Mouse (Mus musculus) gastrocnemius, postnatal 4 days (tissue): ENCODE data around the gene Irf2bp2. TPM values are rescaled to one million over a fixed set of nuclear protein-coding genes. Genes with fewer than 3 reads are reported as not detected.

Experiments
- DNase-seq, 2 experiments: peaks; one replicate each; pipeline ENCODE4 v3.0.0; 2021 to 2022; ENCODE audit warnings: low spot score in 2 of 2, mixed read lengths in 2 of 2
- total RNA-seq, 2 experiments: library from RNA; stranded (reverse); gene quantifications; 2 replicates each; pipeline ENCODE4 v1.2.3; 2021

Irf2bp2 gene
- total RNA-seq, 2 experiments from 2014 or later = 71.8 to 76.1 TPM

- no peak for DNase-seq
Observed at GRCm38 (mm10) chr8:126587836-126588503, 5.8 kb downstream of the Irf2bp2 start.

DNA sequence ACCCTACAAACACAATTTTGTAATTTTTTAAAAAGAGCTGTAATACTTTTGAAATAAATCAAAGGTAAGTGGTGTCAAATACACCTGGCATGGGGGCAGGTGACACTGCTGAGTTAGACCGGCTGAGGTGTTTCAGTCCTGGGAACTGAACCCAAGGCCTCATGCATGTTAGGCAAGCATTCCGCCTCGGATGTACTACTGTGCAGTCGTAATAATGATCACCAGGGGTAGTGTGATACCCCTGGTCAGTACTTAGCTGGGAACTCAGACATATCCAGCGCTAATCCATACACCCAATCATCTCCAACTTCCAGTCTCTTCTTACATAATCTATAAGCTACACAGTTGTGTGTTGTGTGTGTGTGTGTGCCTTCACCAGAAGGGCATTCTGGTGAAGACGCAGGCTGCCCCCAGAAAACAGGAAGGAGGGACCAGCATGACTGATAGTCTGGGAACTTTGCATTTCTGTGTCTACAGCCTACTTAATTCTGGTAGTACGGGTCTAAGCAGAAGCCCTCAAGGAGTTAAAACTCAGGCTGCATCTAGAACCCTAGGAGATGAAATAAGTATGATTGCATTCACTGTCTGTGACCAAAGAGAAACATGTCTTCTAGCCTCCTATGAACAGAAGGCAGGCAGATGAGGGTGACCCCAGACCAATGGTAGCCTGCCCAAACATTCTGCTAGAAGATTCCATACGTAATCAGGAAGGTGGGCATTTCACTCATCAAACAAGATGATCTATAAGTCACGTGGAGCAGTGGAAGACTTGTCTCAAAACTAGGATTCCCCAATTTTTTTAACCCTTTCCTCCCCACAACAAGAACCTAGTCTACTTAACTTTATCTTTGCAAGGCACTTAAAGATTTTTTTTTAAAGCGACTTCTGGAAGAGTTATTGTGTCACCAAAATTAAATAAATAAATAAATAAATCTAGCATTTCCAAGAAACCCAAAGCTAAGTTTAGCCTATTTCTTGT, 6.9 kb downstream of the Irf2bp2 start:
- DNase-seq = no peak

DNA sequence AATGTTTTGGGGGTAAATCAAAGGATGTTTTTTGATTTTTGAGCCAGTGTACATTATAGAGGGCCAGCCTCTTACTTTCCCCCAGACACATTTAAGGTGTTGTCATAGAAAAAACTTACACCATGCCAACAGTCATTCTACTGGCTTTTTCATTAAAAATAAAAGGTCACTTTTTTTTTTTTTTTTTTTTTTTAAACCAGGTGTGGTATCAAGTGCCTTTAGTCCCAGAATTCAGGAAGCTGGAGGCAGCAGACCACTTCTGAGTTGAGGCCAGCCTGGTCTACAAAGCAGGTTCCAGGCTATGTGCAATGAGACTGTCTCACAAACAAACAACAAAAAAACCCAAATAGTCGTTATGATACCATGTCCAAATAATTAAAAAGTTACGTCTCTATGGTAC, 7.7 kb downstream of the Irf2bp2 start:
- DNase-seq = no peak

DNA sequence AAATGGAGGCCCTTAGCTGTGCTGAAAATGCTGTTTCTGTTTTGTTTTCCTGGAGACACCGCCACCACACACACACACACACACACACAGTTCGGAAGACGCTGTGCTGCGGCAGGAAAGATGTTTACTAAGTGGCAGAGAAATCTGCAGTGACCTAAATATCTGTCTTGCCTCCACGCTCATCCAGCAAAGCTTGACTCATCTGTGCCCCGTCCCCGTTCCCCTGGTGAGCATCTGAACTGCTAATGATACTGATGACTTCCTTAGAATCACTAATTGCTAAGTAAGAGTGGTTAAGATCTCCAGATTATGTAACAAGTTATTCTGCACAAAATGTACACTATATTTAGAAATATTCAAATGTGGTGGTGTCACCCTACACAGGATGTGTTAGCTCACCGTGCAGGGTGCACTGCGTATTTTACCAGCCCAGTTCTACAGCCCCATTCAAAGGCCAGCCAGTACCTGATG, 8.2 kb downstream of the Irf2bp2 start:
- no peak for DNase-seq

- no peak for DNase-seq
Observed at GRCm38 (mm10) chr8:126584844-126585231, 8.9 kb downstream of the Irf2bp2 start.

GRCm38 (mm10) chr8:126583971-126584843, 9.6 kb downstream of the Irf2bp2 start:
- DNase-seq = peak; percentile 63 to 83

DNA sequence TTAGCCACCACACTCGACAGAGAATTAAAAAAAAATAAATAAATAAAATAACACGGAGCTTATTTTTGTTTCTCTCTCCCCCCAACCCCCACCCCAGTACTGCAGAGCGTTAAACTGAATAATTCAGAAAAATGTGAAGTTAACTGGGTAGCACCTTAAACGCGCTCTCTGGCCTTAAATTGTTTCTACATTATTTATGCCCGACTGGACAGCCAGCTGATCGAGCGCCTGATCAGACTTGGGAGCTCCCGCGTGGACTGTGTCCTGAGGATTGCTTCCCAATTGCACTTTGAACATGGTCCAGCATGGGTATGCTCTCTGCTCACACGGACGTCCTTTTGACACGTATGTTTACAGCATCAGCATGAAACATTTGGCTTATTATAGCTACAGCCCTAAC, 10.3 kb downstream of the Irf2bp2 start:
- DNase-seq = no peak

DNA sequence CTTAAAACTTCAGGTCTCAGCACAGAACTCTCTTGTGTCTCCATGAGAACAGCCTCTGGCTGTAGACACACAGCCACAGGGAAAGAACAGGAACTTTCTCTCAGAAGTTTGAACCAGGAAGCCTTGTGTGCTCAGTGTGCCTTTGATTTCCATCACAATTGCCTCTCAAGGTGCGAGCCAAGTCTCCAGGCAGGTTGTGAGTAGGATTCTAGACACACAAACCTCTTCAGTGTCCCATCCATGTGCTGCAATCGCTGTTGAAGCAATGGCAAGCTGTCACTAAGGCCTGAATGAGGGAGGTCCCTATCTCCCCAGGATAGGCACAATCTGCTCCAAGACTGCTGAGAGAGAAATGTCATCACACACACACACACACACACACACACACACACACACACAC, 10.8 kb downstream of the Irf2bp2 start:
- DNase-seq = no peak

DNA sequence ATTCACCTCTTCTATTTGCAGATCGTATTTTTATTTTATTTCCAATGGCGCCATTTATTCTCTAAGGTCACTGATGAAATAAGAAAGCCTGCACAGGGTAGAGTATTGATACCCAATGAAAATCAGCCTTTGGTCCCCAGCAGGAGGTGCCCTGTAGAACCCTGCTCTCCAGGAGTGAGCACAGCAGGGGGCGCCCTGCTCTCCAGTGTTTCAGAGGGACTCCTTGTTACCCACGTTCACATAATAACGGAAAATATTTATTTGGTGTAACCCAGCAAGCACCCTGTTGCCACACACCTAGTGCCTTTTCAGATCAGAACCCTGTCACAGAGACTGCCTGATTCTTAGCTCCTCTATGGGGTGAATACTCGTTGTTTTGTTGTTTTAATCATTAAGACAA, 11.3 kb downstream of the Irf2bp2 start:
- peak in 1 of 2 experiments; percentile 58 for DNase-seq

DNA sequence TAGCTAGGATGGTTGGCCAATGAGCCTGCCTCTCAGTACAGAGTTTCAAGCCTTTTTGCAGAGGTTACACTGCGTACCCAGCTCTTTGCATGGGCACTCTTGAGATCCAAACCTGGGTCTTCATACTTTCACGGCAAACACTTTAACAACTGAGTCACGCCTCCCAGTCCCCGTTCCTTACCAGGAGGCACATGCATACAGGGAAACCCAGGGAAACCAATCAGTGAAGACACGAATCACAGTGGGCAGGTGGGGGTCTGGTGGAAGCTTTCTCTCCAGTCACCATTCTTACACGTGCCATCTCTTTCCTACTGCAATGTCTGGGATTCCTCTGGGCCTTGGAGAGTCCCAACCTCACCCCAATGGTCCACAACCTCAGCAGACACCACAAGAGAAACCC, 12.1 kb downstream of the Irf2bp2 start:
- no peak for DNase-seq

DNA sequence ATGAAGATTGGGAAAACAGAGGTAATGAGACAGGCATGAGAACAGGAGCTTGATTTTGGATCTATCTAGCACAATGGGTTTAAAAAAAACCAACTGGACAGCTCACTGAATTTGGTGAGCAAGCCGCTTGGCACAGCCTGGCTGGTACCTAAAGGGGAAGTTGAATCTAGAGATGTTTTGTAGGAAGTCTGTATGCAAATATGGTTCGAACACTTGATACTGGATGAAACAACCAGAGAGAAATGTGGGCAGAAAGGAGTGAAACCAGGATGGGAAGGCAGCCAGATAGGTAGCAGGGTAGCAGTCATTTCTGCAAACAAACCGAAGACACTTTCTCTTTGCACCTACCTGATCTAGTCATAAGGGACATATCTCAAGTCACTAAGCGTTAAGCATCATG, 13.0 kb downstream of the Irf2bp2 start:
- DNase-seq = no peak

DNA sequence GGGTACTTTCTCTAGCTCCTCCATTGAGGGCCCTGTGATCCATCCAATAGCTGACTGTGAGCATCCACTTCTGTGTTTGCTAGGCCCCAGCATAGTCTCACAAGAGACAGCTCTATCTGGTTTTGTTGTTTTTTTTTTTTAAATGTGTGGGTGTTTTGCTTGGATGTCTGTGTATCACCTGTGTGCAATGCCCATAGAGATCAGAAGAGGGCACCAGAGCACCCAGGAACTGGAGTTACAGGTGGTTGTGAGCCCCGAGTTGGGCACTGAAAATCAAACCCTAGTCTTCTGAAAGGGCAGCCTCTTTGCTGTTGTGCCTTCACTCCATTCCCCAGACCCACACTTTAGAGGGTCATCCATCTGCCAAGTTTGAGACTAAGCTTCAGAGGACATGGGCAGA, 13.7 kb downstream of the Irf2bp2 start:
- DNase-seq = no peak

- no peak for DNase-seq
Observed at GRCm38 (mm10) chr8:126578641-126579040, 15.1 kb downstream of the Irf2bp2 start.

DNA sequence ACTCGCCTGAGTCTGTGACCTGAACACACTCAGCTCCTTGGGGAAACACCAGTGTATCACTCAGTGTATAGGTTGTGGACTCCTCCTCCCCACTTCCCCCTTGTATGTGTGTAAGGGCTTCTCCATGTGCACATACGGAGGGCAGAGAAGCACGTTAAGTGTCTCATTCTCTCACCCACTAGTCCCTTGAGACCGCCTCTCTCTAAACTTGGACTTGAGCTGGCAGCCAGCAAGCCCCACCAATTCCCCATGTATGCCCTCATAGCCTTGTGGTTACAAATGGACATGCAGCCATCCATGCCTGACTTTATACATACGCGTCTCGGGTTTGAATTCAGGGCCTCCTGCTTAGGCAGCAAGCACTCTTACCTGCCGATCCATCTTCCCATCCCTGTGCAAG, 16.9 kb downstream of the Irf2bp2 start:
- DNase-seq = no peak

- no peak for DNase-seq
Observed at GRCm38 (mm10) chr8:126576086-126576485, 17.7 kb downstream of the Irf2bp2 start.

- no peak for DNase-seq
Observed at GRCm38 (mm10) chr8:126574882-126575637, 18.7 kb downstream of the Irf2bp2 start.

- DNase-seq = no peak
Observed at GRCm38 (mm10) chr8:126573878-126574277, 19.9 kb downstream of the Irf2bp2 start.

DNA sequence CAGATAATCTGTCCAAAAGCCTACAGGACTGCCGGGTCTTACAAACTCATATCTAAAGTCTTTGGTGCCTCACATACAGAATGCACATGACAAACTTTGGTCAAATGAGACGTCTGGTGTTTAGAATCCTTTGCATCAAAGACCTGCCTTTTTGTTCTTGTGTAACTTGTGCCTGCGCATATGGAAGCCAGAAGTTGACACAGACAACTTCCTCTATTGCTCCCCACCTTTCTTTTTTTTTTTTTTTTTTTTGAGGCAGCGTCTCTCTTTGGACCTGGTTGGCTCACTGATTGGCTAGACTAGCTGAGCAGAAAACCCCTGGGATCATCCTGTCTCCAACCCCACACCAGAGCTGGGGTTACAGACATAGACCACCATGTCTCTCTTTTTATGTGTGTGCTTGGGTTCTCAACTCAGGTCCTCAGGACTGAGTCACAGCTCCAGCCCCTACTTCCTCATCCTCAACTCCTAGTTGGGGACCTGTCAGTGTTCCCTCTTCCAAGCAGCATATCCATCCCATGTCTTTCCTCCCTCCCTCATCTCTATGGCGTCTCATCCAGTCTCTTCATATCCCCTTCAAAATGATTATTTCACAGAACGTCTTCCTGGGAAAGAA, 20.6 kb downstream of the Irf2bp2 start:
- DNase-seq = no peak

DNA sequence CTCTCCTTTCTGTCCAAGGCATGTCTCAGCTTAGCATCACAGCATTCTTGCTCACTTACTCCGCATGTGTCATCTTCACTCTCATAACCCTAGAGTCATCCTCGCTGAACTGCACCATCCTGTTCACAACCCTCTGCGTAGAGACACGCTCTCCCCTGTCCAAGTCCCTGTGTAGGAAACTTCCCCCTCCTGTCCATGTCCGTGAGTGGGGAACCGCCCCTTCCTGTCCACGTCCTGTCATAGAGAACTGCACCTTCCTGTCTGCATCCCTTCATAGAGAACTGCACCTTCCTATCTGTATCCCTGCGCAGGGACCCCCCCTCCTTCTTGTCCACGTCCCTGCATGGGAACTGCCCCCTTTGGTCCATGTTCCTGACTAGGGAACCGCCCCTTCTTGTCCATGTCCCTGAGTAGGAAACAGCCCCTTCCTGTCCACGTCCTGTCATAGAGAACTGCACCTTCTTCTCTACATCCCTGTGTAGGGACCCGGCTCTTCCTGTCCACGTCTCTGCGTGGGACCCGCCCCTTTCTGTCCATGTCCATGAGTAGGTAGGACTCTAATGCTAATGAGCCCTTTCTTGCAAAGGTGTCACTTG, 22.6 kb downstream of the Irf2bp2 start:
- DNase-seq = no peak
